Mouse (Mus musculus) colon, adult 2 months (tissue): Measurements from ENCODE around the gene Fibin. TPM values are rescaled to one million over a fixed set of nuclear protein-coding genes. Genes with fewer than 3 reads are reported as not detected.

Experiments used
- polyA plus RNA-seq: library from polyadenylated mRNA; depleted of rRNA; stranded (reverse); fragments of >200 nt; gene quantifications from 2 replicates; pipeline ENCODE4 v1.2.3, GENCODE M21; 2012; rRNA removed

Fibin gene
- polyA plus RNA-seq, result 4.6 and 5.1 TPM in 2 replicates

DNA sequence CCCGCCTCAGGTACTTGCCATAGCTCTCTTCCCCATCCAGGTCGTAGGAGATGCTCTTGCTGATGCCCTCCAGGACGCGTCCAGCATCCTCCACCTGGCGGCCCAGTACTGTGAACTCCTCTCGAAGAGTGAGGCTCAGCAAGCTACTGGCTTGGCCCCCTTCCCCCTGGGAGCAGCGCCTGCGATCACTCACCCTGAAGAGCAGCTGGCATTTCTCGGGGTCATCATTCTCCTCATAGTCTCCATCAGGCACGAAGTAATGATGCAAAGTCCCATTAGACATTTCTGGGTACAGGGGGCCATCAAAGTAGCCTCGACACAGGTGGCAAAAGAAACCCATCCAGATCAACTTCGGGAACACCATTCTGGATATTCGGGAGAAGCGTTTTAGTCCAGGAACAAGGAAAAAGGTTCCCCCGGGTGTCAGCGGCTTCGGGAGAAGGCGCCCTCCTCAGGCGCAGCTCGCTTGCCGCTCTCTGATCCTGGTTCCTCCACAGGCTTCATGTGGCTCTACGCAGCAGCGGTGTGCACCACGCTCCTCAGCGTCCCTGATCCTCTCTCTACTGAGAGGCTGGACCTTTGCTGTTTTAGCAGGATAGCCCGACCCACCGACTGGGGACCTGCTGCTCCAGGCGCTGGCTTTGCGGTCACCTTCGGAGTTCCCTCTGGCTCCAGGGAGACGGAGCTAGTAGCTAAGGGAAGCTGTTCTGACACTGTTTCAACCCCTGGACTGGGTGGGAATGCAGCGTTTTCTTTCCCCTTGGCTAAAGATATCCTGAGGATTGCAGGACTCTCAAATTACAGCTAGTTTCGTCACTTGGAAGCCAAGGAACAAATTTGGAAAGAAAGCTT lies at the start of gene Fibin:
Gene Fibin, minus strand, starts transcription at position 752 of the 852 bp plus-strand sequence.

DNA sequence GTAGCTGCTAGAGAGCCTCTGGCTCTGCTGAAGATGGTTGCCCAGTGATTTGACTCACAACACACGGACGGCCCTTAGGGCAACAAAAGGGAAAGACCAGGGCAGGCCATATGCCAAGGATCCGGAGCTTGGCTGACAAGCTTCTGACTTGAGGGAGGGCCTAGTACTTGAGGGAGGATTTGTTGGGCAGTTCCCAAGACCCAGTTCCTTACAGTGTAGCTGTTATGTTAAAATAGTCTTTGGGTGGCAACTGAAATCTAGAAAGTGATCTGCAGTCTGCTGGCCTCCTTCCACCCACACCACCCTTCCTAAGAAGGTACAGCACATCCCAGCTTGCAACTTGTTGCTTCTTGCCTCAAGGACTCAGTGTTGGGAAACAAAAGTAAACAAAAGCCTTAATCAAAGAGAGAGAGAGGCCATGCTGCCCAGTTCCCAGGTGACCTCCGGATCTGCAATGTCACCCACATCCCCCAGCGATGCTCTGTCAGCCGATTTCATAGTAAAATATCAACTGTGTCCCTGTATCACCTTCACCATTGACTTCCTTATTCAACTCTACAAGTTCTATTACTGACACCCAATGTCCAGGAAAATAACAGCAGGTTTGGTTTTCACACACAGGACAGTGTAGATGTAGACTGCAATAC lies 48.4 kb downstream of the Fibin start, which contains the start of gene Bbox1:
Gene Bbox1, minus strand, starts transcription at position 52 of the 647 bp plus-strand sequence.

Other genes with a start within 250 kb of the Fibin start
- gene Bbox1, start 48.6 kb downstream of the Fibin start, polyA plus RNA-seq, result 0.03 TPM in 1 of 2 replicates, not detected in the other
- gene Slc5a12, start 234.1 kb upstream of the Fibin start, polyA plus RNA-seq, result not detected in 2 replicates